Mouse (Mus musculus): ENCODE measurements around the gene Tcfl5. TPM values are rescaled to one million over a fixed set of nuclear protein-coding genes. Genes with fewer than 3 reads are reported as not detected.

The Tcfl5 gene
- polyA plus RNA-seq (2014; fragmentation: Nextera tagmentation; extraction: Ambion mirVana): not detected in 2 replicates

- peaks cover 54% of the 10 kb centered on the region for H3K27me3 ChIP-seq (ENCODE audit: control insufficient read depth, insufficient read depth, low read length)
- no peaks in the 10 kb centered on the region for H3K36me3 ChIP-seq (ENCODE audit: control insufficient read depth, insufficient read depth, low read length)
- peak within 1 kb of the TSS; percentile 20 to 31 for H3K4me3 ChIP-seq (ENCODE audit: control insufficient read depth in 1 of 2, insufficient read depth in 1 of 2, low read depth in 1 of 2, low read length in 2 of 2)
- peaks cover 21% of the 10 kb centered on the region for H3K9me3 ChIP-seq (ENCODE audit: control insufficient read depth, low read length)
- no peak within 1 kb of the TSS for H3K27ac ChIP-seq (replicated peaks in 1 of 2; ENCODE audit: control insufficient read depth in 1 of 2, insufficient read depth in 1 of 2, low read depth in 2 of 2, low read length in 2 of 2)
- ATAC-seq (ENCODE audit: insufficient number of reproducible peaks, insufficient read depth, low FRiP score, low read depth): no peak; the same call in 1 of the 2 replicates
- H3K9ac ChIP-seq (ENCODE audit: low read length): no peak within 1 kb of the TSS
- WGBS: 5% methylated on average over 40 of the region's 56 CpGs
- peak within 1 kb of the TSS; percentile 55 for H3K4me2 ChIP-seq (ENCODE audit: low read length)
- no peaks in the 10 kb centered on the region for H3K4me1 ChIP-seq (ENCODE audit: control insufficient read depth in 2 of 2, insufficient read depth in 2 of 2, low read length in 2 of 2)
Measured at GRCm38 (mm10) chr2:180642555-180643260, at the start of gene Tcfl5. Gene Tcfl5, minus strand, starts transcription at chr2:180642708.

GRCm38 (mm10) chr2:180689841-180690240 lies 47.3 kb upstream of the Tcfl5 start:
- ATAC-seq (ENCODE audit: insufficient number of reproducible peaks, insufficient read depth, low FRiP score, low read depth): no peak
- no peak overlapping the region for H3K27ac ChIP-seq (replicated peaks in 1 of 2; ENCODE audit: control insufficient read depth in 1 of 2, insufficient read depth in 1 of 2, low read depth in 2 of 2, low read length in 2 of 2)
- H3K9ac ChIP-seq (ENCODE audit: low read length): no peak overlapping the region
- peaks cover 65% of the 10 kb centered on the region for H3K36me3 ChIP-seq (ENCODE audit: control insufficient read depth, insufficient read depth, low read length)
- WGBS: 77% methylated on average over 5 of the region's 5 CpGs
- no peak overlapping the region for H3K4me3 ChIP-seq (ENCODE audit: control insufficient read depth in 1 of 2, insufficient read depth in 1 of 2, low read depth in 1 of 2, low read length in 2 of 2)
- no peaks in the 10 kb centered on the region for H3K9me3 ChIP-seq (ENCODE audit: control insufficient read depth, low read length)
- peaks cover 0 to 14% of the 10 kb centered on the region in 2 experiments; a peak in 3 of 4 replicates for H3K4me1 ChIP-seq (ENCODE audit: control insufficient read depth in 2 of 2, insufficient read depth in 2 of 2, low read length in 2 of 2)
- H3K4me2 ChIP-seq (ENCODE audit: low read length): no peak overlapping the region
- H3K27me3 ChIP-seq (ENCODE audit: control insufficient read depth, insufficient read depth, low read length): no peaks in the 10 kb centered on the region

GRCm38 (mm10) chr2:180684031-180684430 lies 41.5 kb upstream of the Tcfl5 start:
- H3K9ac ChIP-seq (ENCODE audit: low read length): no peak overlapping the region
- H3K4me3 ChIP-seq (ENCODE audit: control insufficient read depth in 1 of 2, insufficient read depth in 1 of 2, low read depth in 1 of 2, low read length in 2 of 2): no peak overlapping the region
- H3K27ac ChIP-seq (replicated peaks in 1 of 2; ENCODE audit: control insufficient read depth in 1 of 2, insufficient read depth in 1 of 2, low read depth in 2 of 2, low read length in 2 of 2): no peak overlapping the region
- H3K4me1 ChIP-seq (ENCODE audit: control insufficient read depth in 2 of 2, insufficient read depth in 2 of 2, low read length in 2 of 2): no peaks in the 10 kb centered on the region
- H3K4me2 ChIP-seq (ENCODE audit: low read length): no peak overlapping the region
- ATAC-seq (ENCODE audit: insufficient number of reproducible peaks, insufficient read depth, low FRiP score, low read depth): no peak
- H3K36me3 ChIP-seq (ENCODE audit: control insufficient read depth, insufficient read depth, low read length): peaks cover 97% of the 10 kb centered on the region
- no peaks in the 10 kb centered on the region for H3K9me3 ChIP-seq (ENCODE audit: control insufficient read depth, low read length)
- no peaks in the 10 kb centered on the region for H3K27me3 ChIP-seq (ENCODE audit: control insufficient read depth, insufficient read depth, low read length)
- 57% methylated on average over 4 of the region's 4 CpGs for WGBS

- Histone ChIP-seq H3K9ac (ENCODE audit: low read length) (no peak overlapping the region), H3K9me3 (ENCODE audit: control insufficient read depth, low read length) (no peaks in the 10 kb centered on the region), H3K4me2 (ENCODE audit: low read length) (no peak overlapping the region), H3K4me3 (ENCODE audit: control insufficient read depth in 1 of 2, insufficient read depth in 1 of 2, low read depth in 1 of 2, low read length in 2 of 2) (no peak overlapping the region), H3K4me1 (ENCODE audit: control insufficient read depth in 2 of 2, insufficient read depth in 2 of 2, low read length in 2 of 2) (no peaks in the 10 kb centered on the region), H3K27me3 (ENCODE audit: control insufficient read depth, insufficient read depth, low read length) (no peaks in the 10 kb centered on the region), H3K27ac (replicated peaks in 1 of 2; ENCODE audit: control insufficient read depth in 1 of 2, insufficient read depth in 1 of 2, low read depth in 2 of 2, low read length in 2 of 2) (no peak overlapping the region), H3K36me3 (ENCODE audit: control insufficient read depth, insufficient read depth, low read length) (peaks cover 92% of the 10 kb centered on the region)
- no peak for ATAC-seq (ENCODE audit: insufficient number of reproducible peaks, insufficient read depth, low FRiP score, low read depth)
- WGBS: 80% methylated on average over 2 of the region's 2 CpGs
Measured at GRCm38 (mm10) chr2:180683524-180683923, 41.0 kb upstream of the Tcfl5 start.

- peaks cover 69% of the 10 kb centered on the region for H3K36me3 ChIP-seq (ENCODE audit: control insufficient read depth, insufficient read depth, low read length)
- WGBS: 46% methylated on average over 2 of the region's 2 CpGs
- H3K4me2 ChIP-seq (ENCODE audit: low read length): no peak overlapping the region
Measured at GRCm38 (mm10) chr2:180681225-180681624, 38.7 kb upstream of the Tcfl5 start.

GRCm38 (mm10) chr2:180678609-180679140 lies 36.2 kb upstream of the Tcfl5 start:
- Histone ChIP-seq H3K27ac (replicated peaks in 1 of 2; ENCODE audit: control insufficient read depth in 1 of 2, insufficient read depth in 1 of 2, low read depth in 2 of 2, low read length in 2 of 2) (no peak overlapping the region), H3K27me3 (ENCODE audit: control insufficient read depth, insufficient read depth, low read length) (no peaks in the 10 kb centered on the region), H3K4me3 (ENCODE audit: control insufficient read depth in 1 of 2, insufficient read depth in 1 of 2, low read depth in 1 of 2, low read length in 2 of 2) (no peak overlapping the region), H3K36me3 (ENCODE audit: control insufficient read depth, insufficient read depth, low read length) (peaks cover 60% of the 10 kb centered on the region), H3K9ac (ENCODE audit: low read length) (no peak overlapping the region), H3K4me1 (ENCODE audit: control insufficient read depth in 2 of 2, insufficient read depth in 2 of 2, low read length in 2 of 2) (no peaks in the 10 kb centered on the region), H3K4me2 (ENCODE audit: low read length) (no peak overlapping the region), H3K9me3 (ENCODE audit: control insufficient read depth, low read length) (no peaks in the 10 kb centered on the region)
- peak; percentile 45; the same call in 1 of the 2 replicates for ATAC-seq (ENCODE audit: insufficient number of reproducible peaks, insufficient read depth, low FRiP score, low read depth)
- 31% methylated on average over 4 of the region's 4 CpGs for WGBS

More at GRCm38 (mm10) chr2:180681225-180681624, 38.7 kb upstream of the Tcfl5 start:
- Histone ChIP-seq H3K27ac (replicated peaks in 1 of 2; ENCODE audit: control insufficient read depth in 1 of 2, insufficient read depth in 1 of 2, low read depth in 2 of 2, low read length in 2 of 2) (no peak overlapping the region), H3K4me1 (ENCODE audit: control insufficient read depth in 2 of 2, insufficient read depth in 2 of 2, low read length in 2 of 2) (no peaks in the 10 kb centered on the region), H3K9ac (ENCODE audit: low read length) (no peak overlapping the region), H3K27me3 (ENCODE audit: control insufficient read depth, insufficient read depth, low read length) (no peaks in the 10 kb centered on the region), H3K4me3 (ENCODE audit: control insufficient read depth in 1 of 2, insufficient read depth in 1 of 2, low read depth in 1 of 2, low read length in 2 of 2) (no peak overlapping the region), H3K9me3 (ENCODE audit: control insufficient read depth, low read length) (no peaks in the 10 kb centered on the region)
- ATAC-seq (ENCODE audit: insufficient number of reproducible peaks, insufficient read depth, low FRiP score, low read depth): no peak

GRCm38 (mm10) chr2:180676706-180677105 lies 34.2 kb upstream of the Tcfl5 start:
- H3K36me3 ChIP-seq (ENCODE audit: control insufficient read depth, insufficient read depth, low read length): peaks cover 60% of the 10 kb centered on the region
- no peak overlapping the region for H3K9ac ChIP-seq (ENCODE audit: low read length)
- 89% methylated on average over 2 of the region's 2 CpGs for WGBS
- no peak overlapping the region for H3K4me3 ChIP-seq (ENCODE audit: control insufficient read depth in 1 of 2, insufficient read depth in 1 of 2, low read depth in 1 of 2, low read length in 2 of 2)
- H3K4me2 ChIP-seq (ENCODE audit: low read length): no peak overlapping the region
- H3K27ac ChIP-seq (replicated peaks in 1 of 2; ENCODE audit: control insufficient read depth in 1 of 2, insufficient read depth in 1 of 2, low read depth in 2 of 2, low read length in 2 of 2): no peak overlapping the region
- ATAC-seq (ENCODE audit: insufficient number of reproducible peaks, insufficient read depth, low FRiP score, low read depth): no peak
- no peaks in the 10 kb centered on the region for H3K27me3 ChIP-seq (ENCODE audit: control insufficient read depth, insufficient read depth, low read length)
- H3K9me3 ChIP-seq (ENCODE audit: control insufficient read depth, low read length): no peaks in the 10 kb centered on the region
- H3K4me1 ChIP-seq (ENCODE audit: control insufficient read depth in 2 of 2, insufficient read depth in 2 of 2, low read length in 2 of 2): no peaks in the 10 kb centered on the region

Data from heart, embryonic 14.5 days (tissue).